ENCODE assay signal across 12 mouse cellular contexts in genomic region chr10:119031282-119032275, GRCm38 (mm10).
A peak's percentile ranks its signal among the peaks of the same experiment; 100 is the strongest.
DNase-seq lines count a peak whose midpoint lies in the region; ATAC-seq and TF ChIP-seq lines count a peak whose summit lies in the region.
"Had no signal": no experiment of that assay in that cellular context is flagged by ENCODE, and none has a peak within 500 bp of the region (broad histone marks: within the 10 kb centered on the region; RNA-seq: fewer than 3 reads in every experiment).

No protein-coding gene starts in this region.

- no peaks in the 10 kb centered on the region; the same call in 1 of the 2 replicates for H3K27me3 ChIP-seq in kidney, embryonic 16.5 days (ENCODE audit: insufficient read depth, low read length)
- H3K27me3 ChIP-seq in forebrain, postnatal 0 days (ENCODE audit: insufficient read depth, low read length), result no peaks in the 10 kb centered on the region

- H3K4me3 ChIP-seq in kidney, embryonic 16.5 days (ENCODE audit: low read length), result no peak overlapping the region
- H3K4me3 ChIP-seq in forebrain, postnatal 0 days (ENCODE audit: low read depth, low read length), result no peak overlapping the region
- H3K4me3 ChIP-seq: hindbrain, embryonic 10.5 days had no signal

- TF ChIP-seq CTCF in forebrain, postnatal 0 days (IDR thresholded peaks at IDR 0.05; ENCODE audit: low read depth), result no peak

- H3K9me3 ChIP-seq in kidney, embryonic 16.5 days (ENCODE audit: low read length), result no peaks in the 10 kb centered on the region
- H3K9me3 ChIP-seq in forebrain, postnatal 0 days (ENCODE audit: low read length), result no peaks in the 10 kb centered on the region
- H3K9me3 ChIP-seq: hindbrain, embryonic 10.5 days had no signal

- no peaks in the 10 kb centered on the region for H3K36me3 ChIP-seq in kidney, embryonic 16.5 days (ENCODE audit: insufficient read depth, low read length)
- no peaks in the 10 kb centered on the region for H3K36me3 ChIP-seq in forebrain, postnatal 0 days (ENCODE audit: insufficient read depth)
- H3K36me3 ChIP-seq: hindbrain, embryonic 10.5 days had no signal

- H3K4me1 ChIP-seq in kidney, embryonic 16.5 days (ENCODE audit: insufficient read depth, low read length), result no peaks in the 10 kb centered on the region
- H3K4me1 ChIP-seq in forebrain, postnatal 0 days (ENCODE audit: insufficient read depth), result no peaks in the 10 kb centered on the region; the same call in 1 of the 2 replicates

- WGBS in kidney, embryonic 16.5 days, result 40% methylated on average over 16 of the region's 16 CpGs
- 75% methylated on average over 16 of the region's 16 CpGs for WGBS in forebrain, postnatal 0 days

- DNase-seq in layer of hippocampus, adult 18-20 months (ENCODE audit: low spot score in 2 of 2), result peak; percentile 70 to 77
- DNase-seq in layer of hippocampus, postnatal 10 days (ENCODE audit: low spot score in 2 of 2), result no peak
- peak; percentile 39 to 54 for DNase-seq in CD8-positive naive resting alpha-beta T cell, adult 2 months (ENCODE audit: low read depth in 2 of 2, low spot score in 2 of 2)
- peak; percentile 54 for DNase-seq in naive thymus-derived CD4-positive, alpha-beta T cell, adult 2 months (ENCODE audit: low read depth)
- no peak for DNase-seq in embryo, embryonic 11 days
- DNase-seq in forebrain, postnatal 0 days, result no peak
- no peak for DNase-seq in gastrocnemius, postnatal 10 days
- DNase-seq: adrenal gland, postnatal 10 days; cerebellum, adult 8-10 months had no signal

- peak; percentile 76 for ATAC-seq in kidney, embryonic 16.5 days (ENCODE audit: low FRiP score, low TSS enrichment)
- ATAC-seq in forebrain, postnatal 0 days, result no peak

- H3K9ac ChIP-seq in kidney, embryonic 16.5 days (replicated peaks; ENCODE audit: low read length), result no peak overlapping the region
- no peak overlapping the region for H3K9ac ChIP-seq in forebrain, postnatal 0 days

- no peak overlapping the region for H3K4me2 ChIP-seq in kidney, embryonic 16.5 days (replicated peaks; ENCODE audit: low read depth, low read length)
- H3K4me2 ChIP-seq in forebrain, postnatal 0 days (ENCODE audit: low read depth), result no peak overlapping the region

- no peak overlapping the region for H3K27ac ChIP-seq in kidney, embryonic 16.5 days (ENCODE audit: low read length)
- H3K27ac ChIP-seq in forebrain, postnatal 0 days (ENCODE audit: low read depth, low read length), result no peak overlapping the region
- H3K27ac ChIP-seq: hindbrain, embryonic 10.5 days; macrophage had no signal

Comparison
In these comparisons a context has a peak if more than half of its experiments do, and no peak if none do; other contexts are left out.
1. DNase-seq: peak in layer of hippocampus, adult 18-20 months (2 of 2), CD8-positive naive resting alpha-beta T cell, adult 2 months (2 of 2) and naive thymus-derived CD4-positive, alpha-beta T cell, adult 2 months (single experiment); none in layer of hippocampus, postnatal 10 days (0 of 2), embryo, embryonic 11 days (single experiment), forebrain, postnatal 0 days (single experiment) and gastrocnemius, postnatal 10 days (single experiment).